Mouse (Mus musculus): ENCODE measurements around the gene Abhd12.
A peak's percentile ranks its signal among the peaks of the same experiment; 100 is the strongest.

Gene Abhd12

DNA sequence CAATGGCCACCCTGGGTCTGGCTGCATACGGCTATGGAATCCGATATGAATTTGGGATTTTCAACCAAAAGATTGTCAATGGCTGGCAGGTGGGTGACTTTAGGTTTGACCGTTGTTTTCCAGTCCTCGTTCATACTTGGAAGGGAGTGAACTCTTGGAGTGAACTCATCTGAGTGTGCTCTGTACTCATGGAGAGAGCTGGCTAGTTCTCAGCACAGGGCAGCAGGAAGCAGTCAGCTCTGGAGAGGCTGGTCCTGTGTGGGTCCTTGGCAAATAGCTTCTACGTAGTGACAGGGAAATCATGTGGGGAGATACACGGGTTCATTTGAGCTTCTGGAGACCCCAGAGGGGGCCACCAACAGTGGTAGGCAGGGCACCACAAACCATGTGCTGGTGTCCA lies 95.7 kb downstream of the Abhd12 start:
- no peak for DNase-seq (ENCODE audit: low read depth, low spot score)

DNA sequence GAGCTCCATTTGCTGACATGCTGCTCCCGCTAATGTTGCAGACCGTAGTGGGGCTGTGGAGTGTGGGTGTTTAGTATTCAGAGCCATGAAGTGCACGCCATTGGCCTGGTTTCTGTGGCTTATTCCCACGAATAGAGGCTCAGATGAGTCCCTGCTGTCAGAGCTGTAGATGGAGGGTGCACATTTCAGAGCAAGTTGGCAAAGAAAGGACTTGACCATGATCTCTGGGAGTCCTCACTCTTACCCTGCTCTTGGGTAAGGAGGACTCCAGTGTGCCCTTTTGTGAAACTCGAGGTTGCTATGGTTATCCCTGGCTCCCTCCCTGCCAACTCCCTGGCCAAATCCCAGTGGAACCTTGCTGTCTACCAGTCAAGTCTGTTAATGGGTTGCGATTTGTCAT lies 96.2 kb downstream of the Abhd12 start:
- DNase-seq (ENCODE audit: low read depth, low spot score) = peak; percentile 19

DNA sequence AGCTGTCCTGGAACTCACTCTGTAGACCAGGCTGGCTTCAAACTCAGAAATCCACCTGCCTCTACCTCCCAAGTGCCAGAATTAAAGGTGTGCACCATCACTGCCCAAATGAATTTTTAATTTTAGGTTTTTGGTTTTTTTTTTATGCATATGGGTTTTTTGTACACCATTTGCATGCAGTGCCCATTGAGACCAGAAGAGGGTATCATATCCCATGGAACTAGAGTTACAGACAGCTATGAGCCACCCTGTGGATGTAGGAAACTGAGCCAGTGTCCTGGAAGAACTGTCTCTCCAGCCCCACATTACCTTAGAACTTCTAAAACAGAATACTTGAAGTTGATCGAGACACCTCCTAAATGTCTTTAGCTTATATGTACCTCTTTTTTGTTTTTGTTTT lies 101.5 kb downstream of the Abhd12 start:
- DNase-seq (ENCODE audit: low read depth, low spot score) = peak; percentile 77

- no peak for DNase-seq (ENCODE audit: low read depth, low spot score)
Measured at GRCm38 (mm10) chr2:150800616-150801015, 103.9 kb downstream of the Abhd12 start.

GRCm38 (mm10) chr2:150798084-150798483 lies 106.5 kb downstream of the Abhd12 start:
- DNase-seq (ENCODE audit: low read depth, low spot score) = no peak

DNA sequence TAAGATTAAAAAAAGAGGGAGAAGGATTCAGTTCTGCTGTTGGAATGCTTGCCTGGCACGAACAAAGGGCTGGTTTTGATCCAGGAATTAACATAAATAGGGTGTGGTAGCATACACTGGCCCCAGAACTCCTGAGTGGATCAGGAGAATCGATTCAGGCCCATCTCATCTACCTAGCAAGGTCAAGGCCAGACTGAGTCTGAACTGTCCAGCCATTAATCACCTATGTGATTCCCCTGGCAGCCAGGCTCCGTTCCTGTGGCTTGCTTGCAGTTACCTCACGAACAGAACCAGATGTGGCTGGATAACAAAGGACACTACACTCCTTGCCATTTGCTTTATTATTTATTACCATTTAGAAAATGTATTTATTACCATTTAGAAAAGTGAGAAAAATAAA lies 111.2 kb downstream of the Abhd12 start:
- DNase-seq (ENCODE audit: low read depth, low spot score) = no peak

GRCm38 (mm10) chr2:150788768-150789550 lies 115.6 kb downstream of the Abhd12 start:
- DNase-seq (ENCODE audit: low read depth, low spot score) = peak; percentile 81

GRCm38 (mm10) chr2:150787234-150787771 lies 117.2 kb downstream of the Abhd12 start:
- peak; percentile 56 for DNase-seq (ENCODE audit: low read depth, low spot score)

DNA sequence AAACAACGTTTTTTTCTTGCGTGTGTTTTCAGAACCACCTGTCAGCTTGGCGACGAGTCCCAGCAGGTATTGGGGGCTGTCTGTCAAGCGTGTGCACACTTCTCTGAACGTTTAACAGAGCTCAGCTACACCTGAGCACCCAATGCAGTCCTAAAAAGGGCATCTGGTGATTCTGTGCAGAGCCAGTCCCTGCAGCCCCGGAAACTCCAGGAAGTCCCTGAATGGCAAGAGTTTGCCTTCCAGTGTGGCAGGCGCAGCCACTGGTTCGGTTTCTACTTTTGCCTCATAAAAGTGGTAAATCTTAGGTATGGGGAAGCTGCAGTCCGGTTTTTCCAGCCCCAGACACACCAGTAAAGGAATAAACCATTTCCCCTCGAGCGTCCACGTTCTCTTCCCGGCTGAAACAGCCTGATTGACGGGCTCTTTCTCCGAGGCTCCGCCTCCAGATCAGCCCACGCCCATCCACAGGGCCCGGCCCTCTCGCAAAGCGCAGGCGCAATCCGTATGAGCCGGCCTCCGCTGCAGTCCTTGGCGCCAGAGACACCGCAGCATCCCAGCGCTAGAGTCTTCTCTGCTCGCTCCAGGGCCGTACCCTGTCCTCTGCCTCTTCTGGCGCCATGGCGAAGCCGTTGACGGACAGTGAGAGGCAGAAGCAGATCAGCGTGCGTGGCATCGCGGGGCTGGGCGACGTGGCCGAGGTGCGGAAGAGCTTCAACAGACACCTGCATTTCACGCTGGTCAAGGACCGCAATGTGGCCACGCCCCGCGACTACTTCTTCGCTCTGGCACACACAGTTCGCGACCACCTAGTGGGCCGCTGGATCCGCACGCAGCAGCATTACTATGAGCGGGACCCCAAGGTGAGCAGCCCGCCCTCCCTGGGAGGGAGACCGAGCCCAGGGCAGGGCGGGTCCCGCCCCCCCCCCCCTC lies 118.0 kb downstream of the Abhd12 start, which contains the start of gene Pygb:
Pygb (plus strand) TSS at position 485 of the 930 bp plus-strand sequence.
- peak; percentile 93 for DNase-seq (ENCODE audit: low read depth, low spot score)

GRCm38 (mm10) chr2:150782801-150783200 lies 121.7 kb downstream of the Abhd12 start:
- DNase-seq (ENCODE audit: low read depth, low spot score) = no peak
